Mouse (Mus musculus) kidney, adult 2 months (tissue): ENCODE measurements around the gene Tex12.

Source experiments
- CTCF ChIP-seq: fragments of 200-500 bp; conservative IDR thresholded peaks from 2 replicates; pipeline ENCODE4 v1.5.1; 2011; ENCODE audit warnings: low read depth, mild to moderate bottlenecking, control low read depth, low read length, moderate library complexity, mixed read lengths; ENCODE audit not compliant: insufficient read depth, insufficient read length
- POLR2A ChIP-seq: fragments of 200-500 bp; IDR thresholded peaks from one replicate; pipeline ENCODE4 v1.6.1; 2011; ENCODE audit warnings: low read depth, low read length, control low read depth

DNA sequence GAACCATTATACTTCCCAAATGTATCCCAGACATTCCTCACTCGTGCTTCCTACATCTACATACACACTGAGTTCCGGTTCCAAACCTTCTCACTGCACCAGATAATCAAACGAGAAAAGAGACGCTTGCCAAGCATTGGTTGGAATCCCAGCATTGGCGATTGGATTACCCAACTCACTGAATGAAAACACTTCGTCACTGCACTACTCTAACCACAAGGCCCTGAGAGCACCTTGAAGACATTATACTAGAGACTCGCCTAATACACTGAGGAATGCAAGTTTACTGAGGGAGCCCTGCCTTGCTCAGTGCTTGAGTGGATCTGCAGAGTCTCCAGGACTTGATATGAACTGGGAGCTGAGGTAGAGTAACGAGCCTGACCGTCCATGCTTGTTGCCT, 18.7 kb downstream of the Tex12 start:
- TF ChIP-seq CTCF (no peak), POLR2A (no peak)
